Mouse (Mus musculus) left cerebral cortex, adult 9 months (tissue): ENCODE measurements around the gene B4galnt2.
"Not testable (repeated sequence)": the region's sequence is repeated elsewhere in the genome, so short reads cannot be mapped to it uniquely, and the experiment has no call there.

Experiments used
- DNase-seq, 2 experiments: peaks; one replicate each; pipeline ENCODE4 v3.0.0; 2022; ENCODE audit warnings: low spot score in 2 of 2

B4galnt2 gene

GRCm38 (mm10) chr11:95896446-95897179, 18.1 kb downstream of the B4galnt2 start:
- no peak for DNase-seq

DNA sequence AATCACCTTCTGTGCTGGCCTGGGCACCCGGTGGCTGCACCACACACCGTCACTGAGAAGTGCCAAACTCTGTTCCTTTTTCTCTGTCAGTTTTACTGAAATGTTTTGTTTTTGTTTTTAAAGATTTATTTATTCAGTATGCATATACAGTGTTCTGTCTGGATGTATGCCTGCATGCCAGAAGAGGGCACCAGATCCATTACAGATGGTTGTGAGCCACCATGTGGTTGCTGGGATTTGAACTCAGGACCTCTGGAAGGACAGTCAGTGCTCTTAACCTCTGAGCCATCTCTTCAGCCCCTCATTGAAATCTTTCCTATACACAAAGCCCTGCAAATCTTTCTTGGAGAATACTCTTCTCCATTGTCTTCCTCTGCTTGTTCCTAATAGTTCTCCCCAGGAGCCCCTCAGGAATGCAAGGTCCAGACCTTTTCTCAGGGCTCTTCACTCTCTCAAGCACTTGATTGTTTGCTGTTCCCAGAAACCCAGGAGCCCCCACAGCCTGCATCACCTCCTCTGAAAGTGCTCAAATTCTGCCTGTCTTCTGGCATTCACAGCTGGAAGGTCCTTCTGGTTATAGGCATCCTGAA, 24.1 kb downstream of the B4galnt2 start:
- DNase-seq: no peak

GRCm38 (mm10) chr11:95879861-95880260, 34.8 kb downstream of the B4galnt2 start:
- not testable (repeated sequence) for DNase-seq

DNA sequence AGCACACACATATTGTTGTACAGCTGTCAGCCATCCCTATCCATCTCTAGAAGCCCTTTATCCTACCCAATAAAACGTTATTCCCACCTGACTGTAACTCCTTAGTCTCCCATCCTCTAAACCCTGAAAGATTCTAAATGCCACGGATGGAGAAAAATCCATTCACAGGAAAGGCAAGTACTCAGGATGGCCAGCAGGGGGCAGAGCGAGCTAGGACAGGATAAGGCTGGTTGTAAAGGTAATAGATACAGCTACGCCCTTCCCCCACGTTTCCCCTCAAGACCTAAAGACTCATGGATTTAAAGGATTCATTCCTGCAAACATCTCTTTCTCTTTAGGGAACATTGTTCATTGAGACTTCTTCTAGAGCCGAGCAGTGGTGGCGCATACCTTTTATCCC, 38.4 kb downstream of the B4galnt2 start:
- peak in 1 of 2 experiments; percentile 29 for DNase-seq

DNA sequence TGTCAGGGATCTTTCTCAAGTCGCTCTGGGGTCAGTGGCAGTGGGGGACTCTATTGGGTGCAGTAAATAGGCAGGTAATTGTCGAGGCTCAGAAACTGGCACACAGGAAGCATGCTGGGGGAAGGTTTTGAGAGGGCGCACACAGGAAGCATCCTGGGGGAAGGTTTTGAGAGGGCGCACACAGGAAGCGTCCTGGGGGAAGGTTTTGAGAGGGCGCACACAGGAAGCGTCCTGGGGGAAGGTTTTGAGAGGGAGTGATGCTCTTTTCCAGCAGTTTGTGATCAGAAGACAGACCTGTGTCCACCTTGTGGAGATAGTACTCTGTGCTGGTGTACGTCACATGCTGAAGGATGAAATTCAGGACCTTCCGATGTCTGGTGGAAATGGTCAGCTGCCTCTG, 38.9 kb downstream of the B4galnt2 start:
- DNase-seq: no peak

- DNase-seq: no peak
These were observed 44.7 kb downstream of the B4galnt2 start for GRCm38 (mm10) chr11:95869918-95870470.

GRCm38 (mm10) chr11:95869442-95869841, 45.2 kb downstream of the B4galnt2 start:
- DNase-seq: no peak

DNA sequence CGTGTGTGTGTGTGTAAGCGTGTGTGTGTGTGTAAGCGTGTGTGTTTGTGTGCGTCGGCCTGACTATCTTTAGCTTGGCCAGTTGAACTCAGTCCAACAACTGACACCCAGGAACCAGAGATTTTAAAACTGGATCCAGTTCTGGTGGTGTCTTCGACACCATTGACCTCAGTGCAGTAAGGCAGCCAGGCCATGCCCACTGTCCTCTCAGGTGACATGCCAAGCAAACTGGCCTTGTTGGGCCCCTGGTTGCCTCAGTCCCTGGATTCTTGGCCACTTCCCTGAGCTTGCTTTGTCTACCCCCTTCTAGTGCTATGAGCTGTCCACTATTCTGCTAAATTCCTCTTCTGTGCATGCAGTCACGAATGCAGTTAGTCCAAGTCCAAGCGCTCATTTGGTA, 53.3 kb downstream of the B4galnt2 start:
- DNase-seq: no peak

DNA sequence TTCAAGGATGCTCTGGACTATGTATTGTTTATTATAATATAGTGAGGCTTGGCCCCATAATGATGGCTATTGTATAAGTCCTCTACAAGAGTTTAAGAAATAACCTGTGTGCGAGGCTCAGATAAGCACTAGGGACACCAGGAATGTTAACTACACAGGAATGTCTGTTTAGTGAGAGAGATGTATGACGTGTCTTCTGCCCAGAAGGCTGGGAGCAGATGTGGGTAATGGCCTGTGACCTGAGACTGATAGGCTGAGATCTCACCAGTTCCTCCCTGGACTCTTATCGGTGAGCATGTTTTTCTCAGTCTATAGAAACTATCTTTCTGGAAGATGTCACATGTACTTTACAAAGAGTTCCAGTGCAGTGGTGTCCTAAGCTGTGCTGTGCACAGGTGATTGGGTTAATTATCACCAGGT, 54.6 kb downstream of the B4galnt2 start:
- no peak for DNase-seq

- DNase-seq: no peak
These were observed 55.2 kb downstream of the B4galnt2 start for GRCm38 (mm10) chr11:95859468-95859855.

GRCm38 (mm10) chr11:95858528-95859467, 55.9 kb downstream of the B4galnt2 start:
- peak; percentile 93 to 97 for DNase-seq

DNA sequence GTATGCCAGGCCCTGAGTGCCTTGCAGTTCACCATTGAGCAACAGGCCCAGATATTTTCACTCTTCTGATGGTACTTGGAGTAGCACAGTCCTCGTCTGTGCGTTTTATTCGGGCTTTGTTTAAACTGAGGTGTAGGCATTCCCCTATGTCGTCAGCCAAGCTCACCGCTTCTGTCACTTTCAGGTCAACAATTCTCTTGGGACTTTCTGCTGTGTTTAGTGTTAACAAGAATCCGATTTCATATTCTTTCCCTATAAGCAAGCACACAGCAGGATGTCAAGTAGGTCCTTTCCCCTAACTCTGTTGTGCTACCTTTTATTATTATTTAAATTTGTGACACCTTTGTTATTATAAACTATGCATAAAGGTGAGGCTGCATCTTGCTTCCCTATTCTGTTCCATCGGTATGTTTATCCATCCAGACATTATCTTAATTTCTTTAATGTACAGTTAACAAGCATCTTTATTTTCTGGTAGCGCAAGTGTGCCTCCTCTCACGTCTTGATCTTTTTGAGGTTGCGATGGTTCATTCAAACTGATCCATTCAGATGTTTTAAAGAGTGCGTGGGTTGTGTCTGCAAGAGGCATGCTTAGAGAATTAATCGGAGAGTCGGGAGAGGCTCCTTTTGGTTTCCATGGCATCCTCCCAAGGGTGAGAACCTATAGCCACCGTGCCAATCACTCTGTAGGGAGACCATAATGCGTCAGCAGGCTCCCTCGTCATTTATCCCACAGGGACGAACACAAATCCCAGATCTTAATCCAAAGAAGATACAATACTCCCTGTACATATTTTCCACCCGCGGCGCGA, 56.8 kb downstream of the B4galnt2 start:
- DNase-seq: peak in 1 of 2 experiments; percentile 54

DNA sequence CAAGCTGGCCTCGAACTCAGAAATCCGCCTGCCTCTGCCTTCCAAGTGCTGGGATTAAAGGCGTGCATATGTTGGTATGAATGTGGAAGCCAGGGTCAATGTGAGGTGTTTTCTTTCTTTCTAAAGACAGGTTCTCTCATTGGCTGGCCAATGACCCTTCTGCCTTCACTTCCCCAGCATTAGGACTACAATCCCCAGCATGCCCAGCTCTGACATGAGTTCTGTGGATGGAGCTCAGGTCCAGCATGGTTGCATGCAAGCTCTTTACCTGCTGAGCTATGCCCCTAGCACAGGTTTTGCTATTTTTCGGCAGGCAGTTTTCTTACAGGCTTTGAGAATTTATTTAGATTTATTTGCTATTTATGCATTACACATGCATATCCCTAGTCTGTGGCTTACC, 57.4 kb downstream of the B4galnt2 start:
- no peak for DNase-seq

DNA sequence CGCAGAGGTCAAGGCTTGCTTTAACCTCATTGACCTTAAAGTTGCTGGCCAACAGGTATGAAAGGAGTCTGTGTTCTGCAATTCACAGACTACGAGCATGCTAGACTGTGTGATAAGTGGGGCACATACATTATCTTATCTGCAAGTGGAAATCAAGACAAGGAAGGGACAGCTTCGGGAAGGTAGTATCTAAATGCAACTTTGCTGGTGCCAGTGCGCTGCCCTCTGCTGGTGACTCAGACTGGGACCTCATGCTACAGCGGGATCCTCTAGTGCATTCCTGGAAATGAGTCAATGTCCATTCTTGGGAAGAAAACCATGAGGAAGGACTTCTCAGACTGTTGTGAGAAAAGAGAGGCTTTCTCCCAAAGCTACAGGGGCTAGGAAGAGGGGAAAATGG, 61.0 kb downstream of the B4galnt2 start:
- no peak for DNase-seq

DNA sequence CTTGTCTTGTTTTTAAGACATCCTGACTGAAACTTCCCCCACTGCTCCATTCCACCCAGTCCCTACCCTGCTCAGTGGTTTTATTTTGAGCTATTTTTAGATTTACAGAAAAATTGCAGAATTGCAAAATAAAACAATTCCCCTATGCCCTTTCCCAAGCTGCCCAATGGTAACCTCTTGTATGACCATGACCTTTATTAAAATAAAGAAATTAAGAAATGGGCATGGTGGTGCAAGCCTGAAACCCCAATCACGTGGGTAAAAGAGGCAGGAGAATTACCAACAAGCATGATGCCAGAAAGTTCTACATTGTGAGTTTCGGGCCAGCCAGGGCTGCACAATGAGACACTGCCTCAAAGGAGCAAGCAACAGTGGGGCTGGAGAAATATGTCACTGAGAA, 63.8 kb downstream of the B4galnt2 start:
- no peak for DNase-seq

- DNase-seq: no peak
These were observed 69.8 kb downstream of the B4galnt2 start for GRCm38 (mm10) chr11:95844935-95845334.

DNA sequence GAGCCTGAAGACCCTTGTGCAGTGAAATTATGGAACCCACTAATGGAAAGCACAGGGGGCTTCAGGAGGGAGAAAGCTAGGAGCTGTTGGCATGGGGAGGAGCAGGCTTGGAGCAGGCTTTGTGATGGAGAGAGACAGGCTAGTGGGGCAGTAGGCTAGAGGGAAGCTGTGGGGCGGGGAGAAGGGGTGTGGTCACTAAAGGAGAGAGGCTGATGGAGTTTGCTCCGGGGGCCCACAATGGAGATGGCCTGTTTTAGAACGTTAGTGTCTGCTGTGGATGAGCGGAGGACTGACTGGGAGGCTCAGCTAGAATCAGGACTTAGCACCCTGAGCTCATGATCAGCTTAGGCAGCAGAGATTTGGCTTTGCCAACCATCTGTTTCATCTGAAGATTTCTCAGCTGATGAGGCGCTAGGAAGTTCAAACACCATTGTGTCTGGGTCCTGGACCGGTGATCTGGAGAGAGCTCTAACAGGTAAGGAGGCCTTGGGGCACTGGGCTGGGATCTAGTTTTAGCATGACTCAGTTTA, 71.2 kb downstream of the B4galnt2 start:
- DNase-seq: no peak

DNA sequence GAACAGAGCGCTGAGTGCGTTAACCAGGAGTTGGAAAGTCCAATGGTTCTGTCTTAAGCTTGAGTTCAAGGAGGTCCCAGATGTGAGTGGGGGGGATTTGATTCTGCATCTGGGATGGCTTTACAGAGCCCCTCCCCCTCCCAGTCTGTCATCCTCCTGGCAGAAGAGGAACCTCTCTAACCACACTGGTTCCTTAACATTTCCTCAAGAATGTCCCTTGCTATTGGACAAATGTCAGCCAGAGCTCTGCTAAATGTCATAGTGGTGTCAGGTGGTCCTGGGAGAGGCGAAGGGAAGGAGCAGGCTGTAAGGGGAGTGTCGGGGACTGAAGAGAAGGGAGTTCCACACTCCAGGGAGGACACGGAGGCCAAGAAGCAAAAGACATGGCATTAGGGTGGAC, 71.7 kb downstream of the B4galnt2 start:
- DNase-seq: no peak

- no peak for DNase-seq
These were observed 72.5 kb downstream of the B4galnt2 start, which contains the start of gene Abi3 for GRCm38 (mm10) chr11:95842074-95842681. Gene Abi3, minus strand, starts transcription at chr11:95842476.

DNA sequence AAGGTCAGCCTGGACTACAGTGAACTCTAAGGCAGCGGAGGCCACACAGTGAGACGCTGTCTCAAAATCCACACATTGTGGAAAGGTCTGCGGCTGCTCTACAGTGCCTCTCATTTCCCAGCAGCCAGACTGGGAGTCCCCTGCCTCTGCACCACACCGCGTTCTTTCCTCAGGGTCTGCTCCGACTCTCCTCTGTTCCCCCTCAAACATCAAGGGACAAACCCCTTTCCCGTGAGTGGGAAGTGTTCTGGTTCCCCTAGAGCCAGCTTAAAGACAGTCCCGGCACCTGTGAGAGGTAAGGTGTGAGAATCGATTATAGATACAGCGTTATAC, 73.2 kb downstream of the B4galnt2 start:
- no peak for DNase-seq
